Mouse (Mus musculus): ENCODE data around the gene Inip.

Inip gene

DNA sequence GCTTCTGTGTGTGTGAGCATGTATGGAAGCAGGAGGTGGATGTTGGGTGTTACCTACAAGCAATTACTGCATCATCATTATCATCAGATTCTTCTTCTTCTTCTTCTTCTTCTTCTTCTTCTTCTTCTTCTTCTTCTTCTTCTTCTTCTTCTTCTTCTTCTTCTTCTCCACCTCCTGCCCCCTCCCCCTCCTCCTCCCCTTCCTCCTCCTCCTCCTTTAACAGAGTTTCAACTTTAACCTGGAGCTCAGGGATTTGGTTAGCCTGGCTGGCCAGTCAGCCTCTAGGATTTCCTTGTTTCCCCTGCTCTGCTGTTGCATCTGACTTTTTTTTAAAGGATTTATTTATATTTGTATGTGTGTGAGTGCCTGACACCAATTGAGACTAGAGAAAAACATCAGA is at the start of gene Inip:
Gene Inip (minus strand): TSS at position 101 of the 400 bp plus-strand sequence.
- no peak for DNase-seq

DNA sequence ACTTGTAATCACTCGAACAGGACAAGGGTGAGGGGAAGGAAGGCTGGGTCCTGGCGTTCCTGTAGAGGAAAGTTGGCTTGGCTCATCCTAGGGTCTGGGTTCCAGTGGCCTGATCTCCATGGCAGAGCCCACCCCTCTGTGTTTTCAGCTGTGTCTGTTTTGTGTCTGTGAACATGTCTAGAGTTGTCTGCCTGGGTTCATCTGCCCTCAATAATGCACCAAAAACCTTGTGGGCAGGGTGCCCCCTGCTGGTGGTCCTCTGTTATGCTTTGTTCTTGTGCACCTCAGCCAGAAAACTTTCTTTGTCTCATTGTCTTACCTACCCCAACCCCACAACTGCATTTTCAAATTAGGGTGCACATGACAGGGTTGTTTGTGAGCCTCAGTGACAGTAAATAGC is 48.8 kb upstream of the Inip start:
- DNase-seq = peak; percentile 57

DNA sequence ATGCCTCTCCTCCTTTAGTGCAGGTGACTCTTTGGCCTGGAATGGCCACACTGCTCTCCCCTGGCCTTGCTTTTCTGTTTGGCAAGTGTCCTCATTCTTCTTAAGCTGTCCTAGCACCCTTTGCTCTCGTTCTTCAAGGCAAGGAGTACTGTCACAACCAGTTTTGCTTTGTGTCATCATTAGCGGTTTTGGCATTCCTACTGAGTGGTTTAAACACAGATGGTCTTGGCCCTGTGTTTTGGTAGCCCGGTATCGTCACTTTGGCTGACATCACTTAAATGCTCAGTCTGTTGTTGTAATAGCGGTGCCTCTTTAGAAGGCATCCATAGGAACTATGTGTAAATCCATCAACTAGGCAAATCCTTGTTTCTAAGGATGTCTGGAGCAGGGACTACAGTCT is 46.1 kb upstream of the Inip start:
- no peak for DNase-seq

- no peak for DNase-seq
Measured at GRCm38 (mm10) chr4:59845245-59845637, 43.9 kb upstream of the Inip start.

DNA sequence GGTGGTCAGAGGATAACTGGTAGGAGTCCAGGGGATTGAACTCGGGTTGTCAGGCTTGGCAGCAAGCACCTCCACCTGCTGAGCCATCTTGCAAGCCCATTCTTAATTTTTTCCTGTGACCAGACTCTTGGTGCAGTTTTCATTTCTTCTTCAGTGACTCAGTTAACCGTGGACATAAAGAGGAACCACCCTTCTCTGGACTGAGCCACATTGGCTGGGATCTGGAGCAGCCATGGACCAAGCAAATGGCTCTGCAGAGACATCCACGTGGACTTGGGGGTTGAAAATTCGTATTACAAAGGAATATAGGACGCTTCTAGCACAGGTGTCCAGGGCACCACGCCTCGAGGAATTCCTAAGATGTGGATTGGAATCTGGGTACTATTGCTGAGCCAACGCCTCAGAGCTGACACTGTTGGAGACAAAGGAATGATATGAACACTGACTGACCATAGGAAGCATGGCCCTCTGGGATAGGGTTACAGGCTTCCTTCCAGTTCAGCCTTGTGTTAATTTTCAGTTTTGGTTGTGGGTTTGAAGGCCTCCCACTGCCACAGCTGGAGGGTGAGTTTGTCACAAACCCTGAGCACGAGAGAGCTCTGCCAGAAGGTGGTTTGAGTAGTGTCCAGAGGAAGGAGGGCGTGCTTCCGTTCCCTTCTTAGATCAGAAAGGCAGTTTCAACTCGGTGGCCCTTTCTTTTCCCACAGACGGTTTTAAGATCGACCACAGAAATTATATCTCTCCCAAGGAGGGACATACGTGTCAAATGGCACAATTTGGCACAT is 43.3 kb upstream of the Inip start:
- no peak for DNase-seq

DNA sequence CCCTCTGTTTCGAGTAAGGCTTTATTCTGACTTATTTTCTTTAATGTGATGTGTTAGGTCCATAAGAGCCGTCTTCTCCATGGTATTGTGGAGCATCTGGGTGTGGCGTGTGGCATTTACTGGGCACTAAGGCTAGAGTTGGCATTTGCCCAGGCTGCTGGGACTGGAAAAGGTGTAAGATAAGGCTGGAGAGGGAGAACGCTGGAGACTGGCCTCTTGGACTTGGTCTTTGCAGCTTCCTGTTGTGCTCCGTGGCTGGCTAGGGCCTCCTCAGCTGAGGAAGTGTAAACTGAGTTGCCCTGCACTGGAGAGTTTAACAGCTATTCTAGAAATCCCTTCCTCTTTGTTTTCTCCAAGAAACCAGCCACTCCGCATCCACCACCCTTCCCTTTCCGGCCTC is 36.3 kb upstream of the Inip start:
- DNase-seq = no peak

DNA sequence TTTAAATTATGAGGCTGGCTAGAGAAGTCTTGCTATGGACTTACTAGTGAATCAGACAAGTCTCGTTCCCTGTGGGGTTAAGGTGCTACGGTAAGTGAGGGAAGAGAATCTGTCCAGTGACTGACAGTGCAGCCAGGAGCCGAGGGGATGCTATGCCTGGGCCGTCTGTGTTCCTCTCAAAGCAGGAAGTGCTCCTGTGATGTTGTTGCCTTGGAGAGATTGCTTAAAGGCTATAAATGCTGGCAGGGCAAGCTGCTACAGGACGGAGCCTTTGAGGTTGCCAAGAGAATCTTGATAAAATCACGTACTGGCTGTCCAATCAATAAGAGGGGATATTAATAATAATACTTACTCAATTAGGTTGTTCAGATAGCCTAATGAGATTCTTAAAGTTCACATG is 31.4 kb upstream of the Inip start:
- DNase-seq = no peak

GRCm38 (mm10) chr4:59831038-59831437 is 29.6 kb upstream of the Inip start:
- DNase-seq = no peak

GRCm38 (mm10) chr4:59829072-59829471 is 27.7 kb upstream of the Inip start:
- DNase-seq = no peak

- no peak for DNase-seq
Measured at GRCm38 (mm10) chr4:59826381-59826780, 25.0 kb upstream of the Inip start.

DNA sequence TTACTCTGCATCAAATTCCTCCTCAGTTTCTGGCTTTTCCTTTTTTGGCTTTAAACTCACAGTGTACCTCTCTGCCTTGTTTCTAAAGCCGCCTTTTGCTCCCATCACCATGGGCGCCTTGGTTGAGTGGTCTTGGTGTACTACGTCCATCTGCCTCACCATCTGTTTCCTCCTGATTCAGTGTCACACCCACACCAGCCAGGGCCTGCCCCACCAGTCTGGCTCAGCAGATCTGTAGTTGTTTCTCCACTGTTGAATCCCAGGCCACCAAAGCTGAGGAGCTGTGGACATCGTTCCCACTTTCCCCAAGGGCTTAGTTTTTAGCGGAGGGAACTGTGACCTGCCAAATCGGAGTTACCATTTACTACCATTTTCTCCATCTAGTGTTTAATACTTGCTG is 24.2 kb upstream of the Inip start:
- DNase-seq = peak; percentile 71

DNA sequence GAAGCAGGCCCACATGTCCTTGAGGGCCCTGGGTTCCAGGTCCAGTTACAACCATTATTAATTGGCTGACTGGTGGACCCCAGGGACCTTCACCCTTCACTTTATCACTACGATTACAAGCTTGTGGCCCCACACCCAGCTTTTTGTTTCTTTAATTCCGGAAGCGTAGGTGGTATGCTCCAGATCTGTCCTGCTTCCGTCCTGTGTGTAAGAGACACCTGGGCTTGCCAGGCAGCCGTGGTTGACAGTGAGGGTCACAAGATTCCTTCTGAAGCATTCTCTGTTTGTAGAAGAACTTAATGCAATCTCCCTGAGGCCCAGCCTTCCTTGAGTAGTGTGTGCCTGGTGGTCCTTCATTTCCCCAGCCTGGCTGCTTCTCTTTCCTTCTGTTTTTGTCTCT is 23.5 kb upstream of the Inip start:
- DNase-seq = no peak

DNA sequence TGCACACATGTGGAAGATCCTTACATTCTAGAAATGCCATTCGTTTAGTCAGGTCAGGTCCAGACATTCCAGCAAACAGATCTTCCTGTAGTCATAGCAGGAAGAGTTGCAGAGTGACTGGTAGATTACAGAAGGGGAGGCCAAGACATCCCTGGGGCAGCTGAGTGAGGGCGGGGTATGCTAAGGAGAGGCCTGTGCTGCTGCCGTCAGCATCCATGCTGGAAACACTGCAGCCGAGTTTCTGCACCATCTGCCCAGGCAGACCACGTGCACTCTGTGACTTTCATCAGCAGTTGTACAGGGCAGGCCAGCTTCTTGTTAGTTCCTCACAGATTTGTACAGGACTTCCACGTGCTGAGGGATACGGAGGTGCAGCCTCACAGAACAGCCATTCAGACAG is 22.1 kb upstream of the Inip start:
- DNase-seq = peak; percentile 81

DNA sequence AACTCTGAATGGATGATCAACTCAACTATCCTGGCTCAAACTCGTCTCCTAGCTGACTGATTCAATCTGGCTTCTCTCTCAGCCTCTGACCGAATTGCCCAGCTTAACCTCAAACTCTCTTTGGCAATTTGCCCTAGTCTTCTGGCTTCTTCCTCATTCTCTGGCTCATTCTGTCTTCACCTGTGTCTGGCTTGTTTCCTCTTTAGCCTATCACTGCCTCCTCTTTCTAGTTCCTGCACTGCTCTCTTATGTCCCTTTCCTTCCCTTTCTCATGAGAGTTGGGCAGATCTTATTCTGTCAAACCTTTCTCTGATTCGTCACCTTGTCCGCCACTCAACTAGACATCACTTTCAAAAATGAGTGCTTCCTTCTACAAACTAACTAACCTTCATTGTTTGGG is 20.7 kb upstream of the Inip start:
- DNase-seq = no peak

DNA sequence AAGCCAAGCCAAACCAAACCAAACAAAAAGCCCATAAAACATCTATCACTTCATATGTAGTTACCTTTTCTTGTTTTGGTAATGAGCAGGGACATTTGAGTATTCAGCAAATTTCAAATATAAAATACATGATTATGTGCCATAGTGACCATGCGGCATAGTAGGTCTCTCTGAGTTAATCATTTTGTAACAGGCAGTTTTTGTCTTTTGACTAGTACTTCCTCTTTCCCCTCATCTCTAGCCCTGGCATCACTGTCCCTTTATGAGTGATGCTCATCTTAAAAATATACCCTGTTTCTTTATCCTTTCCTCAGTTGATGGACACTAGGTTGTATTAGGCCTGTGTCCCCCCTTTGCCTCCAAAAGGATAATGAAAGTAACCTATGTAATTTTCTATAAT is 20.1 kb upstream of the Inip start:
- no peak for DNase-seq

- no peak for DNase-seq
Measured at GRCm38 (mm10) chr4:59819477-59820022, 18.2 kb upstream of the Inip start.

- no peak for DNase-seq
Measured at GRCm38 (mm10) chr4:59819054-59819472, 17.7 kb upstream of the Inip start.

DNA sequence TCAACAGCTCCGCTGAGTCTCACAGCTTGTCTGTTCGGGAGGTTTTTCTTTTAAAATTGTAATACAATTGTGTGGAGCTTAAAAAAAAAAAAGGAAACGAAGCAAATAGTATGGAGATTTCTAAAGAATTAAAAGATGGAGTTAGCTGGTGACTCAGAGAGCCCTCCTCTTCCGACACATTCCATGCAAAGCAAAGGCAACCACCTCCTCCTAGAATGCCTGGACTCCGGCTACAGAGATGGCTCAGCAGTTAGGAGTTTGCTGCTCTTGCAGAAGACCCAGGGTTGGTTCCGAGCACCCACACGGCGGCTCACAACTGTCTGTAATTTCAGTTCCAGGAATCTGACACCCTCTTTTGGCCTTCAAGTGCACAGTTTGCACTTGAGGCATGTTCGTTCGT is 17.1 kb upstream of the Inip start:
- DNase-seq = no peak

DNA sequence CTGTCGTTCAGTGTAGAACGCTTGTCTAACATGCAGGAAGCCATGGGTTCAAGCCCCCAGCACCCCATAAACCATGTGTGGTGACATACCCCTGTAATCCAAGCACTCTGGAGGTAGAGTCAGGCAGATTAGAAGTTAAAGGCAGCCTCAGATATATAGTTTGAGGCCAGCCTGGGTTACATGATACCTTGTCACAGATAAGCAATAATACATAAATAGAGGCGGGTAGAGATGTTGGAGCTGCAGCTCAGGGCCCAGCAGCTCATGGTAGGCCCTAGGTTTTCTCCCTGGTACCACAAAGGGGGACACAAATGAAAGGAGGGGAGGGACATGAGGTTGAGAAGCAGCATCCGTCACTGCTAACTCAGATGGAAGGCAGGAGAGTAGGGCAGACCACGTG is 16.4 kb upstream of the Inip start:
- DNase-seq = no peak

- no peak for DNase-seq
Measured at GRCm38 (mm10) chr4:59816477-59816876, 15.1 kb upstream of the Inip start.

DNA sequence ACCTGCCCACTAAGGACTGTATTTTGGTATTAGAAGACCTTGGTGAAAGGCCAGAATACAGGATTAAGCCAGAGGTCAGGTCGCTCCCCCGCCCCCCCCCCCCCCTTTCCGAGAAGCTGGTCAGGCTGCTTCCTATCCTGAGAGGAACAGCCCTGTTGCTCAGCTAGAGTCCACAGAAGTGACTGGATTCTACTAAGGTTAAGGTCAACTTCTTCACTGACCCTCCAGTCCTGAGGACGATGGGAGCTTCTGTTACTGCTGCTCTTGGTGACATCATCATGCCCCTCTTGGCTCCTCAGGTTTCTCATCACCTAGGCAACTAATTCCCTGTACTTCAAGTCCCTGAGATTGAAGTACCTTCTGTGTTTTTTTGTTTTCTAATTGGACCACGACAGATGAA is 14.6 kb upstream of the Inip start:
- no peak for DNase-seq

DNA sequence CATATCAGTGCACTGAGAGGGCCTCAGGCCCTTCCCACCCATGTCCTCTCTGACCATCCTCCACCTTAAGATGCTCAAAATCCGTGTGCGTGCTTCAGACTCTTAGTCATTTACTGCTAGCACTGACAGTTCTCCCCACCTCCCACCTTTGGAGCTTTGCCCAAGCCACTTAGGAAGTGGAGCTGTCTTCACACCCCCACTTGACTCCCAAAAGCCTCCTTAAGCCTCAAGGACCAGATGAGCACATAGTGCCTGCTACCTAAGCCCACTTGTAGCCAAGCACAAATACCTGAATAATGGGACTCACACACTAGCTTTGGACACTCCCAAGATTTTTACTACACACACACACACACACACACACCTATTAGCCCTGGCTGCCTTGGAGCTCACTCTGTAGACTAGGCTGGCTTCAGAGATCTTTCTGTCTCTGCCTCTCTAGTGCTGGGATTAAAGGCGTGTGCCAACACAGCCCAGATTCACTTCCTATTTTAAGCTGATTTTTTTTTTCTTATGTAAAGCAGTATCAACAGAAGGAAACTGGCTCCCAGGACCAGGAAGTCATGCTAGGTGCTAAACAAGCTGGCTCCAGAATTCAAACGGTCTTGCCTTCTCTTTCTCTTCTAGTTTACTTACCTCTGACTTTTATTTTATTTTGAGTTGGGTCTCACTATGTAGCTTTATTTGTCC is 13.9 kb upstream of the Inip start:
- no peak for DNase-seq

DNA sequence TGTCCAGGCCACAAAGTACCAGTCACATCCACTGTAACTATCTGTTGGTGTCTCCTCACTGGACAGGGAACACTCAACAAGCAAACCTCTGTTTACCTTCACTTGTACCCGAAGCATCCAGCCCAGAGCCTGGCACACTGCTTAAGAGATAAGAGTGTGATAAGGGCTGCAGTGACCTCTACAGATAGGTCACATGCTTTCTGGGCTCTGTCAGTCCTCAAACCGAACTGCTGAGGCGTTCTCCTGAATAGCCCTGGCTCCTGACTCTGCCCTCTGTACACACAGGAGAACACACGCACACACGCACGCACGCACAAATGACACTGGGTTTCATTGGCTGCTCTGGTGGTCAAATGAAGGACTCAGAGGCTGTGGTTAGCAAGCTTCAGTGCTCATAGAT is 12.7 kb upstream of the Inip start:
- no peak for DNase-seq

GRCm38 (mm10) chr4:59808396-59808795 is 7.0 kb upstream of the Inip start:
- DNase-seq = no peak

Measured in layer of hippocampus, adult 9-11 months (tissue).